Mouse (Mus musculus): Measurements from ENCODE around the gene Fut2. TPM values are rescaled to one million over a fixed set of nuclear protein-coding genes. Genes with fewer than 3 reads are reported as not detected.

Gene Fut2
- not detected in 2 replicates for polyA plus RNA-seq (2011; ENCODE audit: insufficient read length, low read depth, missing spikeins)

- TF ChIP-seq CTCF (IDR thresholded peaks at IDR 0.05; ENCODE audit: borderline replicate concordance, insufficient read depth, low read length) (no peak), POLR2A (IDR thresholded peaks at IDR 0.05; ENCODE audit: low read depth, low read length) (no peak)
Observed at GRCm38 (mm10) chr7:45666161-45666560, at the start of gene Fut2. Gene Fut2, minus strand, starts transcription at chr7:45666394.

GRCm38 (mm10) chr7:45715090-45715708 lies 49.0 kb upstream of the Fut2 start, which contains the start of gene Rpl18:
Gene Rpl18, plus strand, starts transcription at chr7:45715457.
- no peak within 1 kb of the TSS for H3K27ac ChIP-seq (ENCODE audit: insufficient read depth, low read length)
- peaks cover 3% of the 10 kb centered on the region; the same call in 1 of the 2 replicates for H3K4me1 ChIP-seq (ENCODE audit: control insufficient read depth, insufficient read depth, low read length)
- peak within 1 kb of the TSS; percentile 69 for H3K4me3 ChIP-seq (ENCODE audit: insufficient read depth, low read length)
- TF ChIP-seq CTCF (IDR thresholded peaks at IDR 0.05; ENCODE audit: borderline replicate concordance, insufficient read depth, low read length), result no peak
- TF ChIP-seq POLR2A (IDR thresholded peaks at IDR 0.05; ENCODE audit: low read depth, low read length), result peak; percentile 76

More at GRCm38 (mm10) chr7:45666161-45666560, at the start of gene Fut2:
- Histone ChIP-seq H3K4me1 (ENCODE audit: control insufficient read depth, insufficient read depth, low read length) (no peaks in the 10 kb centered on the region), H3K4me3 (ENCODE audit: insufficient read depth, low read length) (no peak within 1 kb of the TSS), H3K27ac (ENCODE audit: insufficient read depth, low read length) (no peak within 1 kb of the TSS)

- H3K4me3 ChIP-seq (ENCODE audit: insufficient read depth, low read length), result peak overlapping the region; percentile 69
- peaks cover 3% of the 10 kb centered on the region; the same call in 1 of the 2 replicates for H3K4me1 ChIP-seq (ENCODE audit: control insufficient read depth, insufficient read depth, low read length)
- H3K27ac ChIP-seq (ENCODE audit: insufficient read depth, low read length), result no peak overlapping the region
- TF ChIP-seq CTCF (IDR thresholded peaks at IDR 0.05; ENCODE audit: borderline replicate concordance, insufficient read depth, low read length) (no peak), POLR2A (IDR thresholded peaks at IDR 0.05; ENCODE audit: low read depth, low read length) (no peak)
Observed at GRCm38 (mm10) chr7:45714630-45715089, 48.5 kb upstream of the Fut2 start.

GRCm38 (mm10) chr7:45713881-45714520 lies 47.8 kb upstream of the Fut2 start:
- H3K4me1 ChIP-seq (ENCODE audit: control insufficient read depth, insufficient read depth, low read length), result peaks cover 3% of the 10 kb centered on the region; the same call in 1 of the 2 replicates
- peak overlapping the region; percentile 69 for H3K4me3 ChIP-seq (ENCODE audit: insufficient read depth, low read length)
- TF ChIP-seq CTCF (IDR thresholded peaks at IDR 0.05; ENCODE audit: borderline replicate concordance, insufficient read depth, low read length) (no peak), POLR2A (IDR thresholded peaks at IDR 0.05; ENCODE audit: low read depth, low read length) (no peak)
- no peak overlapping the region for H3K27ac ChIP-seq (ENCODE audit: insufficient read depth, low read length)

- no peak for TF ChIP-seq CTCF (IDR thresholded peaks at IDR 0.05; ENCODE audit: borderline replicate concordance, insufficient read depth, low read length)
- no peak; the same call in 1 of the 2 replicates for TF ChIP-seq POLR2A (IDR thresholded peaks at IDR 0.05; ENCODE audit: low read depth, low read length)
- Histone ChIP-seq H3K27ac (ENCODE audit: insufficient read depth, low read length) (no peak overlapping the region), H3K4me1 (ENCODE audit: control insufficient read depth, insufficient read depth, low read length) (peaks cover 3% of the 10 kb centered on the region; the same call in 1 of the 2 replicates), H3K4me3 (ENCODE audit: insufficient read depth, low read length) (no peak overlapping the region)
Observed at GRCm38 (mm10) chr7:45713396-45713795, 47.2 kb upstream of the Fut2 start.

GRCm38 (mm10) chr7:45712022-45712757 lies 46.0 kb upstream of the Fut2 start:
- Histone ChIP-seq H3K27ac (ENCODE audit: insufficient read depth, low read length) (no peak overlapping the region), H3K4me1 (ENCODE audit: control insufficient read depth, insufficient read depth, low read length) (peaks cover 9% of the 10 kb centered on the region), H3K4me3 (ENCODE audit: insufficient read depth, low read length) (no peak overlapping the region)
- TF ChIP-seq CTCF (IDR thresholded peaks at IDR 0.05; ENCODE audit: borderline replicate concordance, insufficient read depth, low read length) (no peak), POLR2A (IDR thresholded peaks at IDR 0.05; ENCODE audit: low read depth, low read length) (no peak)

GRCm38 (mm10) chr7:45711316-45712021 lies 45.3 kb upstream of the Fut2 start:
- no peak for TF ChIP-seq CTCF (IDR thresholded peaks at IDR 0.05; ENCODE audit: borderline replicate concordance, insufficient read depth, low read length)
- no peak; the same call in 1 of the 2 replicates for TF ChIP-seq POLR2A (IDR thresholded peaks at IDR 0.05; ENCODE audit: low read depth, low read length)
- Histone ChIP-seq H3K4me3 (ENCODE audit: insufficient read depth, low read length) (no peak overlapping the region), H3K27ac (ENCODE audit: insufficient read depth, low read length) (no peak overlapping the region), H3K4me1 (ENCODE audit: control insufficient read depth, insufficient read depth, low read length) (peaks cover 11% of the 10 kb centered on the region)

- TF ChIP-seq CTCF (IDR thresholded peaks at IDR 0.05; ENCODE audit: borderline replicate concordance, insufficient read depth, low read length) (no peak), POLR2A (IDR thresholded peaks at IDR 0.05; ENCODE audit: low read depth, low read length) (peak; percentile 33; the same call in 1 of the 2 replicates)
- peaks cover 8% of the 10 kb centered on the region for H3K4me1 ChIP-seq (ENCODE audit: control insufficient read depth, insufficient read depth, low read length)
- H3K4me3 ChIP-seq (ENCODE audit: insufficient read depth, low read length), result no peak overlapping the region
- H3K27ac ChIP-seq (ENCODE audit: insufficient read depth, low read length), result no peak overlapping the region
Observed at GRCm38 (mm10) chr7:45710477-45711191, 44.4 kb upstream of the Fut2 start.
